Mouse (Mus musculus): ENCODE measurements around the gene Rpl19. TPM values are rescaled to one million over a fixed set of nuclear protein-coding genes. Genes with fewer than 3 reads are reported as not detected.

Gene Rpl19
- polyA plus RNA-seq, 1 experiment: 1,600 TPM

- DNase-seq (ENCODE audit: low spot score): peak; percentile 60
Observed at GRCm38 (mm10) chr11:98022555-98023371, 3.7 kb upstream of the Rpl19 start, which contains the start of gene Cacnb1. Cacnb1 (minus strand) TSS chr11:98023034.

GRCm38 (mm10) chr11:98024516-98024915 is 2.0 kb upstream of the Rpl19 start:
- DNase-seq (ENCODE audit: low spot score): no peak

GRCm38 (mm10) chr11:98026248-98026569 is 301 bp upstream of the Rpl19 start:
- DNase-seq (ENCODE audit: low spot score): no peak

GRCm38 (mm10) chr11:98027297-98027688 is 783 bp downstream of the Rpl19 start:
- no peak for DNase-seq (ENCODE audit: low spot score)

GRCm38 (mm10) chr11:98027785-98028184 is 1.3 kb downstream of the Rpl19 start:
- no peak for DNase-seq (ENCODE audit: low spot score)

GRCm38 (mm10) chr11:98030701-98031442 is 4.4 kb downstream of the Rpl19 start:
- no peak for DNase-seq (ENCODE audit: low spot score)

- DNase-seq (ENCODE audit: low spot score): no peak
Observed at GRCm38 (mm10) chr11:98031443-98031770, 4.9 kb downstream of the Rpl19 start.

- no peak for DNase-seq (ENCODE audit: low spot score)
Observed at GRCm38 (mm10) chr11:98034061-98034460, 7.6 kb downstream of the Rpl19 start.

- DNase-seq (ENCODE audit: low spot score): no peak
Observed at GRCm38 (mm10) chr11:98034840-98035239, 8.3 kb downstream of the Rpl19 start.

GRCm38 (mm10) chr11:98035977-98036377 is 9.5 kb downstream of the Rpl19 start:
- no peak for DNase-seq (ENCODE audit: low spot score)

GRCm38 (mm10) chr11:98037871-98038270 is 11.4 kb downstream of the Rpl19 start:
- no peak for DNase-seq (ENCODE audit: low spot score)

GRCm38 (mm10) chr11:98040975-98041374 is 14.5 kb downstream of the Rpl19 start:
- DNase-seq (ENCODE audit: low spot score): no peak

GRCm38 (mm10) chr11:98042741-98043140 is 16.2 kb downstream of the Rpl19 start:
- no peak for DNase-seq (ENCODE audit: low spot score)

- DNase-seq (ENCODE audit: low spot score): no peak
Observed at GRCm38 (mm10) chr11:98044074-98044473, 17.6 kb downstream of the Rpl19 start.

GRCm38 (mm10) chr11:98045596-98045995 is 19.1 kb downstream of the Rpl19 start:
- DNase-seq (ENCODE audit: low spot score): no peak

- no peak for DNase-seq (ENCODE audit: low spot score)
Observed at GRCm38 (mm10) chr11:98046466-98046865, 20.0 kb downstream of the Rpl19 start.

- no peak for DNase-seq (ENCODE audit: low spot score)
Observed at GRCm38 (mm10) chr11:98047745-98048144, 21.2 kb downstream of the Rpl19 start.

- no peak for DNase-seq (ENCODE audit: low spot score)
Observed at GRCm38 (mm10) chr11:98049672-98050519, 23.4 kb downstream of the Rpl19 start.

- no peak for DNase-seq (ENCODE audit: low spot score)
Observed at GRCm38 (mm10) chr11:98050520-98050815, 24.0 kb downstream of the Rpl19 start.

GRCm38 (mm10) chr11:98050940-98051339 is 24.4 kb downstream of the Rpl19 start:
- no peak for DNase-seq (ENCODE audit: low spot score)

GRCm38 (mm10) chr11:98051611-98052128 is 25.2 kb downstream of the Rpl19 start:
- DNase-seq (ENCODE audit: low spot score): no peak
